Mouse (Mus musculus) heart, adult 2 months (tissue): Measurements from ENCODE around the gene Grin2a.

ENCODE experiments used
- CTCF ChIP-seq: fragments of 200-600 bp; IDR thresholded peaks from 2 replicates; pipeline ENCODE4 v1.8.1; 2022; ENCODE audit warnings: antibody characterized with exemption, mild to moderate bottlenecking, moderate library complexity
- POLR2A ChIP-seq: fragments of 200-500 bp; IDR thresholded peaks from 2 replicates; pipeline ENCODE4 v1.6.1; 2011; ENCODE audit warnings: mild to moderate bottlenecking, low read depth, low read length, control low read depth; ENCODE audit not compliant: insufficient read depth

GRCm38 (mm10) chr16:9823686-9824085 lies 171.7 kb downstream of the Grin2a start:
- no peak for TF ChIP-seq POLR2A
- no peak for TF ChIP-seq CTCF
